Mouse (Mus musculus) forebrain, embryonic 12.5 days (tissue): Measurements from ENCODE around the gene Gm28827. TPM values are rescaled to one million over a fixed set of nuclear protein-coding genes. Genes with fewer than 3 reads are reported as not detected.
"Not testable (repeated sequence)": the region's sequence is repeated elsewhere in the genome, so short reads cannot be mapped to it uniquely, and the experiment has no call there.

ENCODE experiments used
- ATAC-seq: fragments of 200-750 bp; cut with Nextera tagmentation; 2 replicates; pipeline ENCODE4 v1.8.0; 2017; ENCODE audit warnings: moderate TSS enrichment; ENCODE audit not compliant: low FRiP score
- H3K27ac ChIP-seq: fragments of 300-500 bp; sonication (generic); 2 replicates; pipeline ENCODE4 v1.5.1; 2016; ENCODE audit warnings: mild to moderate bottlenecking
- H3K27me3 ChIP-seq: fragments of 300-500 bp; sonication (generic); 2 replicates; pipeline ENCODE4 v1.6.1; 2016; ENCODE audit warnings: mild to moderate bottlenecking
- H3K36me3 ChIP-seq: fragments of 300-500 bp; sonication (generic); replicated peaks from 2 replicates; pipeline ENCODE4 v1.6.1; 2016; ENCODE audit warnings: mild to moderate bottlenecking
- H3K4me1 ChIP-seq: fragments of 300-500 bp; sonication (generic); 2 replicates; pipeline ENCODE4 v1.6.1; 2016
- H3K4me2 ChIP-seq: fragments of 300-500 bp; sonication (generic); 2 replicates; pipeline ENCODE4 v1.6.1; 2016; ENCODE audit warnings: mild to moderate bottlenecking, moderate library complexity
- H3K4me3 ChIP-seq: fragments of 300-500 bp; sonication (generic); replicated peaks from 2 replicates; pipeline ENCODE4 v1.5.1; 2016; ENCODE audit warnings: mild to moderate bottlenecking
- H3K9ac ChIP-seq: fragments of 300-500 bp; sonication (generic); 2 replicates; pipeline ENCODE4 v1.6.1; 2016; ENCODE audit warnings: mild to moderate bottlenecking
- H3K9me3 ChIP-seq: fragments of 300-500 bp; sonication (generic); 2 replicates; pipeline ENCODE4 v1.6.1; 2016
- WGBS: fragments of 180-500 bp; shearing (Covaris S2); methylation state at CpG from one replicate; pipeline ENCODE4 v1.1.7; 2016; 5-methylcytosine and 5-hydroxymethylcytosine counted together
- polyA plus RNA-seq: library from polyadenylated mRNA; unstranded; fragments of >200 nt; fragmentation: Nextera tagmentation; extraction: Ambion mirVana; gene quantifications from 2 replicates; pipeline ENCODE4 v1.2.1, GENCODE M21; 2016

The Gm28827 gene
- polyA plus RNA-seq, result not detected in 2 replicates

GRCm38 (mm10) chrY:83030647-83031046, at the start of gene Gm28827:
Gene Gm28827 (plus strand): TSS chrY:83030947.
- ATAC-seq, H3K4me3 ChIP-seq, H3K9ac ChIP-seq, H3K4me1 ChIP-seq, H3K9me3 ChIP-seq, H3K36me3 ChIP-seq, H3K27ac ChIP-seq, H3K4me2 ChIP-seq, H3K27me3 ChIP-seq: not testable (repeated sequence)
- WGBS, result no CpG with 5 or more reads among the region's 6 CpGs
